Comparison of ENCODE assay signal across 24 mouse cellular contexts in the genomic region with DNA sequence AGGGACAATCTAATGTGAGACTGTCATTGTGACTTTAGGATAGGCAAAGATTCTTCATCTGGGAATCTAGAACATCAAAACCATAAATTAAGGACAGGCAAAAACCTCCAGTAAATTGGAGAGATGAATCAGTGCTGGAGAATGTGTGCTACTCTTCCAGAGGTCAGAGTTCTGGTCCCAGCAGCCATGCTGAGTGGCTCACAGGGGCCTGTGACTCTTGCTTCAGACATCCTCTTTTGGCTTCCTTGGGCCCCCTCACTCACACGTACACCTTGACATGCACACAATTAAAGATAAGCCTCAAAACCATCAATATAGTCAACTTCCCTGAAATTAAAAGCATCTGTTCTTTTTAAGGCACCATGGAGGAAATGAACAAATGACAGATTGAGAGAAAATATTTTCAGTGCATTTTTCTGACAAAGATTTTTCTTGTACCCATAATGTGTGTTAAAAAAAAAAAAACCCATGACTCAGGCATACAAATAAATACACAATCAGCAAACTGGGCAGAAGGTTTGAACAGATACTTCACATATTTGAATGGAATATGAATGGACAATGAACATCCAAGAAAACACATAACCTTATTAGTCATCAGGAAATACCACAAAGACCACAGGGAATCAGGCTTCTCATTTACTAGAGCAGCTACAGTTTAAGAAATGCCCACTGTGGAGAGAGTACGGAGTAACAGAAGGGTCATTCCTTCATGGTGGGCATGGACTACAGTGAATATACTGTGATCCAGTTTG.
DNase-seq lines count a peak whose midpoint lies in the region; ATAC-seq lines count a peak whose summit lies in the region.
"Had no signal": no experiment of that assay in that cellular context is flagged by ENCODE, and none has a peak within 500 bp of the region (broad histone marks: within the 10 kb centered on the region; RNA-seq: fewer than 3 reads in every experiment).

No protein-coding gene starts in this region.

- WGBS in midbrain, embryonic 15.5 days = 79% methylated on average over 2 of the region's 2 CpGs

- H3K27me3 ChIP-seq in midbrain, embryonic 15.5 days (replicated peaks) = no peaks in the 10 kb centered on the region
- H3K27me3 ChIP-seq: embryonic facial prominence, embryonic 15.5 days; forebrain, embryonic 12.5 days; hindbrain, embryonic 13.5 days had no signal

- H3K9me3 ChIP-seq in midbrain, embryonic 15.5 days = no peaks in the 10 kb centered on the region
- H3K9me3 ChIP-seq: embryonic facial prominence, embryonic 15.5 days; forebrain, embryonic 12.5 days; G1E; heart, embryonic 10.5 days; hindbrain, embryonic 13.5 days had no signal

- H3K9ac ChIP-seq in midbrain, embryonic 15.5 days = no peak overlapping the region
- H3K9ac ChIP-seq: embryonic facial prominence, embryonic 15.5 days; forebrain, embryonic 12.5 days; forebrain, postnatal 0 days; hindbrain, embryonic 13.5 days had no signal

- H3K4me2 ChIP-seq in midbrain, embryonic 15.5 days = no peak overlapping the region
- H3K4me2 ChIP-seq: embryonic facial prominence, embryonic 15.5 days; forebrain, embryonic 12.5 days; hindbrain, embryonic 13.5 days had no signal

- no peak overlapping the region for H3K4me3 ChIP-seq in midbrain, embryonic 15.5 days
- H3K4me3 ChIP-seq: embryonic facial prominence, embryonic 15.5 days; forebrain, embryonic 12.5 days; gastrocnemius, adult 2 months; heart, embryonic 10.5 days; hindbrain, embryonic 13.5 days had no signal

- no peaks in the 10 kb centered on the region for H3K36me3 ChIP-seq in midbrain, embryonic 15.5 days (replicated peaks)
- H3K36me3 ChIP-seq: embryonic facial prominence, embryonic 15.5 days; forebrain, embryonic 12.5 days; G1E; heart, embryonic 10.5 days; hindbrain, embryonic 13.5 days had no signal

- H3K27ac ChIP-seq in midbrain, embryonic 15.5 days = no peak overlapping the region
- H3K27ac ChIP-seq: embryonic facial prominence, embryonic 15.5 days; forebrain, embryonic 12.5 days; gastrocnemius, adult 2 months; heart, embryonic 10.5 days; hindbrain, postnatal 0 days had no signal

- H3K4me1 ChIP-seq in midbrain, embryonic 15.5 days = peaks cover 1% of the 10 kb centered on the region; the same call in 1 of the 2 replicates
- H3K4me1 ChIP-seq: embryonic facial prominence, embryonic 15.5 days had no signal

- DNase-seq in adrenal gland, adult 2 months = peak; percentile 21
- no peak for DNase-seq in adrenal gland, adult 8-10 months
- DNase-seq in 3134 (ENCODE audit: extremely low read depth, insufficient read length, low spot score) = peak; percentile 68
- DNase-seq in Muller cell, postnatal 12 days (ENCODE audit: inconsistent ontology term) = peak; percentile 94
- DNase-seq in fibroblast of lung, adult 2 months (ENCODE audit: low read depth) = peak; percentile 48
- no peak for DNase-seq in urinary bladder, adult 2 months (ENCODE audit: low spot score)
- DNase-seq: cerebellum, adult 11 months; cerebellum, adult 8-10 months; cerebellum, postnatal 14 days; embryo, embryonic 11 days; forebrain, postnatal 0 days; gastrocnemius, adult 2 months; heart, adult 18-20 months; heart, postnatal 10 days; heart, postnatal 4 days; kidney, adult 11 months had no signal

- ATAC-seq in midbrain, embryonic 15.5 days (replicated peaks) = no peak
- ATAC-seq: CD4-positive, CD25-positive, alpha-beta regulatory T cell, adult 4 months; forebrain, postnatal 0 days; hindbrain, postnatal 0 days had no signal

Comparison
In these comparisons a context has a peak if more than half of its experiments do, and no peak if none do; other contexts are left out.
1. DNase-seq: peak in adrenal gland, adult 2 months (single experiment), 3134 (single experiment), Muller cell, postnatal 12 days (single experiment) and fibroblast of lung, adult 2 months (single experiment); none in adrenal gland, adult 8-10 months (single experiment) and urinary bladder, adult 2 months (single experiment).